Mouse (Mus musculus): ENCODE results near the gene Tln2.
"Not testable (repeated sequence)": the region's sequence is repeated elsewhere in the genome, so short reads cannot be mapped to it uniquely, and the experiment has no call there.

Tln2 gene

DNA sequence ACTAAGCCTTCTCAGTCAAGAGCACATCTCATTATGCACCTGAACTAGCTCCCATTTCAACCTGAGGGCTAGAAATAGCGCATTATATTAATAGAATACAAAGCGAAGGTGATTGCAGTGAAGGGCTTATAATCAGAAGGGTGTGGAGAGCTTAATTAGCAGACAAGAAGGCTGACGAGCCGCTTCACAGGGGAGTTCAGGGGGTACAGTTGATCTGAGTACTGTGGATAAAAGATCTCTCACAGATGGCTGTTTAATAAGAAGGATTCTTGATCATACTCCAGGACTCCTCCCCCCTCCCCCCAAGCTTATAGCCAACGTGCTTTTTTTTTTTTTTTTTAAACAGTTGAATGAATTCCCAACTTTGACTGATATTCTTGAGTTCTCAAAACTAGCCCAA lies 198.0 kb downstream of the Tln2 start:
- peak in 1 of 2 experiments; percentile 18 for DNase-seq (ENCODE audit: low spot score in 2 of 2)

DNA sequence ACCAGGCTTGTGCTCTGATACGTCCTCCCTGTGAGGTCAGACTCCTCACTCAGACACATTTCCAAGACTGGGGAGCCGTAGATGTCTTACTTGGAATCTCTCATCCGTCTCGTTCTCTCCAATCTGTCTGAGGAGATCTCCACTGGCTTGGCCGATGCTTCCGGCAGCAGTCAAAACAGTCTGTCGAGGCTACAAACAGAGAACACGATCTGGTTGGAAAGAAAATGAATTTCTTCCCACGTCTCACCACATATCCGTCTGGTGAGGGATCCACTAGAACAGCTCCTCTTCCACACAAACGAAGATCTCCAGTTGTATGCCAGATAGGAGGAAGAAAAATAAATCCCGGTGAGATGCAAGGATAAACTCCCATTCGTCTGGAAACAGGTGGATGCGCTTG lies 205.1 kb downstream of the Tln2 start:
- no peak for DNase-seq (ENCODE audit: low spot score in 2 of 2)

DNA sequence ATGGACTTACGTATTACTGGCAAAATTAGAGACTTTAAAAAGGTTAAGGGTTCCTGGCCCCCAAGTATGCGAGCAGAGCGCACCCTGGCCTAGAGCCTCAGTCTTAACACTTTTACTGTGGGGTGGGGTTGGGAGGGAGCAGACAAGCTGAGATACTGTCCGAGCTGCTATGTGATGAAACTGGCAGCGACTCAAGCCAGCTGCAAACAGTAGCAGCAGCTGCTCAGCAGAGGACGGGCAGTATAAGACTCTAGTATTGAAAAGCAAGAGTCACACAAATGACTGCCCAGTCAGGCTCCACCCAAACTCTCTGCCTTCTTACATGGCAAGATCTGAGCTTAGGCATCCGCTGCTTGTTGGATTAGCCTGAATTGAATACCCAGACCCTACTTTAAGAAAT lies 206.1 kb downstream of the Tln2 start:
- no peak for DNase-seq (ENCODE audit: low spot score in 2 of 2)

DNA sequence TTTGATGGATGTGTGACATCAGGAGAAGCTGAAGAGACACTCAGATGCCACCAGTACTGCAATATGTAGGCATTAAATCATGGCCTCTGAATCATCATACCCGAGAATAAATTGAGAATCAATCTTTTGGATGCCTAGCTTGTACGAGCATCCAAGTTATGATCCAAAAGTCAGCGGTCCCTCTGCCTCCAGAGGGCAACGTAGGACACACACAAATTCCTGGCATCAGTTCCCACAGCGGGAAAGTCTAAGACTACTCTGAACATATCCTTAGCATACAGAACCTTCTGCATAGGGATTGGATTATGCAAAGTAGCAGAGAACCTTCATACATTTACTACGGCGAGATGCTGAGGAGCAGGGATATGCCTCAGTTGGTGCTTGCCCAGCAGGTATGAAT lies 210.5 kb downstream of the Tln2 start:
- no peak for DNase-seq (ENCODE audit: low spot score in 2 of 2)

DNA sequence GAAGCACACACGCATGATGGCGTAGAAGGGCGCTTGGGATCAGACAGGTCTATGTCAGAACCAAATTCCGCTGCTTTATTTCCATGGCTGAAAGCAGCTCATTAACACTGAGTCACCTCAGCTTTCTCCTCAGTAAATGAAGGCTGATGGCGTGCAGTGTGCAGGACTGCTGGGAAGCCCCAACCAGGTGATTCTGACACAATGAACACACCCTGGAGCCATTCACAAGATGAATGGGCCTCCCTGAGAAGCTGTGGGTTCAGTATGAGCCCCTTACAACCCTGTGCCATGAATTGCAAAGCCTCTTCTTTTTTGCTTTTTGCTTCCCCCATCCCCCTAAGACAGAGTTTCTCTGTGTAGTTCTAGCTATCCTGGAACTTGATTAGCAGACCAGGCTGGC lies 212.3 kb downstream of the Tln2 start:
- DNase-seq (ENCODE audit: low spot score in 2 of 2) = no peak

DNA sequence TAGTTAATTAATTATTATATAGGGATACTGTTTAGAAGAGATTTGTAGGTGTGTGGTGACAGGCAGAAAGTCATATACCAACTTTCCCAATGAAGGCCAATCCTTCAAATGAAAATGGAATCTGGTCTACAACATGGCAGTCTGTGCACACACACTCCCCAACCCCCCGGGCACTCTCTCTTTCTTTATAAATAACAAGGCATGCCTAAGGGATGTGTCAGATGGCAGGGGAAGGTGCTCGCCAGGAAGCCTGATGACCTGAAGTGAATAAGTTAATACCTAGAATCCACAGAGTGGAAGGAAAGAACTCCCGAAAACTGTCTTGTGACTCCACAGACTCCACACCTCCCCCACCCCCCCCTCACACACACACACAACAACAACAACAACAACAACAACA lies 228.2 kb downstream of the Tln2 start:
- no peak for DNase-seq (ENCODE audit: low spot score in 2 of 2)

DNA sequence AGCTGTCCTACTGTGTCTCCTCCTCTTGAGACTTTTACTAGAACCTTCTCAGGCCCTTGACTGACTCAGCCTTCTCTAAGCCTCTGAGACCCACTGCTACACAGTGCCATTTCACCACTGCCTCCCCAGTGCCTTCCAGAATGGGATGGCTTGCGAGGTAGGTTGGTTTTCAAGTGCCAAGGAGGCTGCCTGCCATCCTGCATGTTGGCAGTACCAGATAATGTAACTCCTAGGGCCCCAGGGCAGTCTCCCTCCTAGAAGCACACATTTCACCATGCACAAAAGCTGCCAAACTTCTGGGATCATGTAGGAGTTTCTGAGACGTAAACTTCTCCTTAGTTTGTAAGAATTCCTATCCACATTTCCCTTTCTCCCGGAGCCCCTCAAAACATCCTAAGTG lies 231.1 kb downstream of the Tln2 start:
- no peak for DNase-seq (ENCODE audit: low spot score in 2 of 2)

DNA sequence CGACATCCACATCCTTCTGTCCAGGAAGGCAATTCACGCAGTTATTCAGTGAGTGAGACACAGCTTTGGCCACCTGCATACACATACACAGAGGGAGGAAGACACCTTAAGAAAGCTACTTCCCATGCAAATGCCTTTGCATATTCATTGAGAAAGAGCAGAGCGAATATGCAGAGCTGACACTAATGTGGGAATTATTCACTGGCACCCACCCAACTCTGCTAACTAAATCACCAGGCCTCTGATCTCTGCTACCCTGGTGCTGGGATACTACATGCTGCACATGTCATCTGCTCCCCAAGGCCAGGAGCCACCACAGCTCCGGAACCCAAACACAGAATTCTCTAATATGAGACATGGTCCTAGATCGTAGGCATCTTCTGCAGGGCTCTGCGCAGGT lies 237.6 kb downstream of the Tln2 start:
- no peak for DNase-seq (ENCODE audit: low spot score in 2 of 2)

DNA sequence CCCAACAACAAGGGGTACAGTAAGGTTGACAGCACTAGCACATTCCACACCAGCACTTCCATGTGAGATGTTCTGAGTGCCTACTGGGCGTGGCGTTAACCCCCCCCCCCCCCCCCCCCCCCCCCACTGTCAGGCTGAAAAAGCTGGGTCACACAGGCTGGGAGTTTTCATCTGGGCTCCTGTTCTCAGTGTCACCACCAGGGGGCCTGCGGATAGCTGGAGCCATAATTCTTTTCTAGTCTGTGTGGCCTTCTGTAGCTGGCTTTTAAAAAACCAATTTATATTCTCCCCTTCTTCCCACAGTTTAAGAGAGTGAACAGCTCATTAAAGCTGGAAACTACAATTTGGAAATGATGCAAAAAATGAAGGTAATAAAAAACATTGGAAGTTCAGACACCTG lies 244.1 kb downstream of the Tln2 start:
- DNase-seq (ENCODE audit: low spot score in 2 of 2) = peak in 1 of 2 experiments; percentile 48

DNA sequence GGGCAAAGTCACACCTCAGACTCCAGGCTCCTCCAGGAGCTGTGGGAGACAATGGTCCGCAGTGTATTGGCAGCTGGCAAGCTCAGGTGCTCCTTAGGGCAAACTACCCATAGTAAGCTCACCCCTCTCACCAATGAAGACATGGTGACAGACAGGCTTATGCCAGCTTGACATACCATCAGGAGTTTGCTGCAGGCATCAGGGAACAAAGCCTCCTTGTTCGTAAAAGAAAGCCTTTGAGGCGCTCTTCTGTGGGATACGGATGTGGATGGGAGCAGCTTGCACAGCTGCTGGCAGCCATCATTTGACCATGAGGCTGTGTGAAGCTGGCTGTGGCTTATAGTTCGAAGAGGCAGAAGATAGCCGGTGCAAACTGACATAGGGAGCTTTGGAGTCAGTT lies 254.5 kb downstream of the Tln2 start:
- no peak for DNase-seq (ENCODE audit: low spot score in 2 of 2)

DNA sequence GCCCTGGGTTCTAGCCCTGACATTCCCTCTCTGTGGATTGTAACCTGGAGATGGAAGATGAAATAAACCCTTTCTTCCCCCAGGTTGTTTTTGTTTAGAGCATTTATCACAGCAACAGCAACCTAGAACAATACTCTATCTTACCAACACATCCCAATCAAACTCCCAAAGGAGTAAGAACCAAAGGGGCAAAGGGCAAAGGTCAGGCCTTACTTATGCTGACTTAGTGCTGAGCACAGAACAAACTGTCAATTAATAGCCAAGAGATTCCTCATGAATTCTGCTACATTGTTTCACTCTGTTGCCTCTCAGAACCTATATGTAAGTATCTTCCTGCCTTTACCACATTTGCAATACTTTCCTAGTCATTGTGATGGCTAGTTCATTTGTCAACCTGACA lies 255.5 kb downstream of the Tln2 start:
- no peak for DNase-seq (ENCODE audit: low spot score in 2 of 2)

DNA sequence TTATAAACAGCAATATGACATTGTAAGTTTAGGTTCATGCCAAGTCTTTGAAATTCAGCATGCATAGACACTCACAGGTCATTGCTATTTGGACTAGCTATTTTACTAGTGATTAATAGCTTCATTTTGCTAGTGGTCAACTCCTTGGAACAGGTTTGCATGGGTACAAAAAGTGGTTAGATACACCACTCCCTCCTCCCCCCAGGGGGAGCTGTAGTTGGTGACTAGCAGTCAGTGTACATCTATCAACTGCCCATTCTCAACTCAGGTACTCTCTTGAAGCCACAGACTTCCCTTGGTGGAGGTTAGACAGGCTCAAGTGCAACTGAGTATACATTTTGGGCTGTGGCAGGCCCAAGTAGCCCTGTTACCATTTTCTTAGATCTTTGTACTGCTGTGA lies 256.5 kb downstream of the Tln2 start:
- no peak for DNase-seq (ENCODE audit: low spot score in 2 of 2)

DNA sequence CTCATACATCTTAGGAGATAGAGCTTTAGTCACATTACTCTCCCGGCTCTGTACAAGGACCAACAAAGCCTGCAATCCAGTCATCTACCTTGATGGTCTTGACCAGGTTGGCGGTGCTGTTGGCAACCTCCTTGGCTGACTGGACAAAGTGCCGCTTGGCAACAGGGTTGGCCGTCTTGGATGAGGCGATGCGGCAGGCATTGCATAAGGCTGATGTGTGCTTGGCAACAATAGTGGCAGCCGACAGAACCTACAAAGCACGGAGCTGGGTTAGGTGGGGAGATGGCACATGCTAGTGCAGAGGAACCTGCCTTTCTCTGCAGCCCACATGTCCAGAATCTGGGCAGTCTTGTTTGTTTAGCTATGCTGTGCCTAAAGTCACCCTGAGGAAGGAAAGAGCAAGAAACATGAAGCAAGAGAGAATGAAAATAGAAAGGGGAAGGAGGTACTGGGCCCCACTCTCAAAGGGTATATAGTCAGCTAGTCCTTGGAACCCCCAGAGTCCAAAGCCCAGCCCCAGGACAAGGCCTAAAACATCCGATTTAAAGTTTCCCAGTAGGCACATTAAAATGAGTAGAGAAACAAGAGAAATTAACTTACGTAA lies 257.0 kb downstream of the Tln2 start:
- DNase-seq (ENCODE audit: low spot score in 2 of 2) = peak in 1 of 2 experiments; percentile 22

DNA sequence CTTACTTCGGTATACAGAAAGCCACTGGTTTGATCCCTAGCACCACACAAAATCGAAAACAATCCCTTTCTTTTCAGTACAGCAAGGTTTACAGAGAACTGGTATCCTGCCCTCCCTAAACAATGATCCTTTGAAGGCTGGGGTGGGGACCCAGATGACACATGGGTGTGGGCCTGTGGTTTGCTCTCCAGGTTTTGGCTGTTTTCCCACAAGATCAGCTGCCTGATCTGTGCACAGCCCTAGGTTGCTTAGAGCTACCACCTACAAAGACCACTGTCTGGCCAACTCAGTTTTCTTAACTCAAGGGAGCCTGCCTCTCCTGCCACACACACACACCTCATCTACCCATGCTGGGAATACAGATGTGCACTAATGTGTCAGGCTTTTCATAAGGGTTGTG lies 257.9 kb downstream of the Tln2 start:
- no peak for DNase-seq (ENCODE audit: low spot score in 2 of 2)

DNA sequence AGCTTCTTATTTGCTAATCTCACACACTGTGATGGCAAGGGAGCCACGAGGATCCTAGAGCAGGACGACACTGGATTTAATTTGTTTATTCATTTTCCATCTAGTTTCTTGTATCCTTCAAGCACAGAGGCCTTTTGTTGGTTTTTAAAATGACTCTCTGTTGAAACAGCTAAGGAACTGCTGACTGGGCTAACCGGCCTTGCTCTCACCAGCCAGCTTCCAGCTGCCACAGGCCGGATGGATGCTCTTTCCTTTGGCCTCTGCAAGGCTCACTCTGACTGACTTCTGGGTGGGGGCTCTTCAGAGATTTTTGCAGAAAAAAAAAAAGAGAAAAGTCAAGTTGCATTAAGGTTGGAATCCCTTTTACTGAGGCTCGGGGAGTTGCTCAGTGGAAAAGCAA lies 258.7 kb downstream of the Tln2 start:
- no peak for DNase-seq (ENCODE audit: low spot score in 2 of 2)

DNA sequence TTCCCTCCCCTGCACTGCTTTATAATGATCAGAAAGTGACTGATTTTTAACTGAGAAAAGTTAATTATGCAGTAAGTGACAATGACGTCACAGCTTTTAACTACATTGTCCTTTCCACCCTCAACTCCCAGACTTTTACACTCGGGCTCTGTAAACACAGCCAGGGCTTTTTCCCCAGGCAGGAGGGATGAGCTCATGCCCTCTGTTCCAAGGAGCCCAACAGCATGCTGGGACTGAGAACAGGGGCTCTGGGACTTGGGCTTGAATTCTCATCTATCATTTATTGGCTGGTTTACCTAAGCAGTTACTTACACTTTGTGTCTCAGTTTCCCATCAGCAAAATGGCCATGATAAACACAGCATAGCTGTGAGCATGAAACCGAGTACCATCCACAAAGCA lies 259.2 kb downstream of the Tln2 start:
- DNase-seq (ENCODE audit: low spot score in 2 of 2) = no peak

DNA sequence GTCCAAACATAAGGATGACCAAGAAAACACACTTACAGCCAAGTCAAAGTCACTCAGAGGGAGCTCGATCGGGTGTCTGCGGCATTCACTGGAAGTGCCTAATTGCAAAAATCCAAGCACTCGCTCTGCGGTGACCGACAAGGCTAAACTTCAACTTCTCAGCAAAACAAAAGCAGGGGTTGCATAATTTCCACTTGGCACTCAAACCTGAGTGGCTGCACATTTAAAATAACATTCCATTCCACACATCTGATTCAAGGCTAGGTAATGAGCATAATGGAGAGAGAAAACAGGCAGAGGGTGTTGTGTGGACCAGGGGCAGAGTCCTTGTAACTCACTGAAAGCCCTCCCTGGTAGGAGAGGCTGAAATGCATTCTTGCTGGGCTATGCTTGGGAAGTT lies 260.3 kb downstream of the Tln2 start:
- DNase-seq (ENCODE audit: low spot score in 2 of 2) = no peak

DNA sequence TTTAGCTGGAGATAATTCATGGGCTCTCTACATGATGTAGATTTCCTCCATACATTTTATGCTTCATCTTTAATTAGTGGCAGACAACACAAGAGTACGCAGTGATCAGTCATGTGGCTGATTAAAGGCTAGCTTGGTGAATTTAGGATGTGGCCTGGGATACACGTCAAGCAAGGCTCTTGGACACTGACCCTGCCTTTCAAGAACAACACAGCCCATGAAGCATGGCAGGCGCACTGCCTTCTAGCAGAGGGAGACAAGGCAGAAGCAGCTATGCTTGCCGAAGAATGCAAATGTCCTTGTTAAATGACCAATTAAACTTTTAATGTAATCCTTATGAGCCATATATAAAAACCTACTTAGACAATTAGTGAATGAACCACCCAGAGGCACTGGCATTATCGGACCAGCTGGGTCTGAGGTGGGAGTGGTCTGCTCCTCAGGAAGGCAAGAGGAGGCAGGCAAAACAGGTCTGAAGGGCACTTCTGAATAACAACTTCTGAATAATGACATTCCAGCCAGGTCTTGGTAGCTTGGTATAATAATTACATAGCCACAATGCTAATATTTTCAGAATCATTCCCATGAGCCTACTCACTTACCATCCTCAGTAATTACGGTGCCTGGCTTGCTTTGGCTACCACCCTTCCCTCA lies 262.1 kb downstream of the Tln2 start:
- no peak for DNase-seq (ENCODE audit: low spot score in 2 of 2)

DNA sequence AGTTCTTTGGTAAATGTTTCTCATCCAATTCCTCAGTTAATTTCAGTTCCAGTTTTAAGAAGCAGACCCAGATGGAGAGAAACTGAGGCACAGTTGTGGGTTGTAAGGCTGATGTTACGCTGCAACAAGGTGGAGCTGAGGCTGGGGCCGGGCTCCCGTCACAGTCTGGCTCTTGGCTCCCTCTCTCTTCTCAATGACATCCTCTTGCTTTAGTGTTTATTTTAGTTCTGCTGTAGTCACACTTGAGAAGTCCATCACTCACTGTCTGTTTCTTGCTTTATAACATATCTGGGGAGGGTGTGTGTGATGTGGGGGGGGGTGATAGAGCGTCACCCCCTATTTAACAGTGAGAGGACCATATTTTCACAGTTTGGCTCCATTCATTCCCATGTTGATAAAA lies 272.0 kb downstream of the Tln2 start:
- DNase-seq (ENCODE audit: low spot score in 2 of 2) = no peak

DNA sequence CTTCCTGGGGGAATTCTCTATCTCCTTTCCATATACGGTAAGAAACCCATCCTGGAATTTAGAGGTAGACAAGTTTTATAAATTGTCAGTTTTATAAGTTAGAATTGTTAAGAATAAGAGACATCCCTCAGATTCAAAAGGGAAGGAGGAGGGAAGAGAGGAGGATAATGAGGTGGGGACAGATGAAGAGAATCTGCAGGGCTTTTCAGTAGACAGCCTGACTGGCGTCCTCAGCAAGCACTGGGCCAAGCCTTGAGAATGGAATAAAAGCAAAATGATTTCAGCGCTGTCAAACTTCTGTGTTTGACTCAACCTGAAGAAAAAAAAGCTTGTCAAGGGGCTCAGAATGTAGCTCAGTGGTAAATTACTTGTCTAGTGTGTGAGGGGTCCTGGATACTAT lies 272.7 kb downstream of the Tln2 start:
- no peak for DNase-seq (ENCODE audit: low spot score in 2 of 2)

DNA sequence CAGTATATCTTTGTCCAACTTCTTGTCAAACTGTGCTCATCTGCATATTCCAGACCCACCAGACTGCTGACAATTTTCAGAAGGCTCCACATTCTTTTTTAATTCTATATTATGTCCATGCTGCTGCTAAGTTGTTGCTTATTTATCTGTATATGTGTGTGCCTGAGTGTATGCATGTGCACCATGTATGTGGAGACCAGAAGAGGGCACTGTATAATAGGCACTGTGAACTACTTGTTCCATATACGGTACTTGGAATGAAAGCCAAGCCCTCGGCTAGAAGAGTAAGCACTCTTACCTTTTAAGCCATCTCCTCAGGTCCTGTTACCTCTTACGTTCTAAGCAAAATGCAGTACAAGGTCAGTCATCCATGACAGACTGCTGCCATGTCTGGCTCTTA lies 274.0 kb downstream of the Tln2 start:
- DNase-seq (ENCODE audit: low spot score in 2 of 2) = no peak

DNA sequence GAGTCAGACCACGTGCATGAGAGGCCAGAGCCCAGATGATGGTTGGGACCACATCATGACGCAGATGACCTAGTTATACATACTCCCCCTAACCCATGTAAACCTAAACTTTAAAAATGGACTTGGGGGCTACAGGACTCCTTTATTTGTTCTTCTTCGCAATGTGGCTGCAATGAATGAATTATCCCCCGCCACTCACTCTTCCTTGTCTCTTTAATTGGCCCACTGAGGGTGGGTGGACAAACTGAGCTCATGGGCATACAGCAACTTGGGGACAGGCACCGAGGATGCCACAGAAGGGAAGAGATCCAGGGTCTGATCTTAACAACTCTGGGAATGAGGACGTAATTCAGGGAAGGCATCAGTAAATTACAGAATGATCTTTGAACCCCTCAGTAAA lies 277.7 kb downstream of the Tln2 start:
- DNase-seq (ENCODE audit: low spot score in 2 of 2) = no peak

DNA sequence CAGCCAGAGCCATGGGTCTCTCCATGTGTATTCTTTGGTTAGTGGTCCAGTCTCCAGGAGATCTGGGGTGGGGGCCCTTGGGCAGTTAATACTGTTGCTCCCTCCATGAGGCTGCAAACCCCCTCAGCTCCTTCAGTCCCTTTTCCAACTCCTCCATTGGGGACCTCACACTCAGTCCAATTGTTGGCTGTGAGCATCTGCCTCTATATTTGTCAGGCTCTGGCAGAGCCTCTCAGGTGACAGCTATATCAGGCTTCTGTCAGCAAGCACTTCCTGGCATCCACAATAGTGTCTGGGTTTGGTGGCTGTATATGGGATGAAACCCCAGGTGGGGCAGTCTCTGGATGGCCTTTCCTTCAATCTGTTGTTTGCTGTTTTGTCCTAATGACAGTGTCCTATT lies 279.2 kb downstream of the Tln2 start:
- DNase-seq (ENCODE audit: low spot score in 2 of 2) = not testable (repeated sequence)

DNA sequence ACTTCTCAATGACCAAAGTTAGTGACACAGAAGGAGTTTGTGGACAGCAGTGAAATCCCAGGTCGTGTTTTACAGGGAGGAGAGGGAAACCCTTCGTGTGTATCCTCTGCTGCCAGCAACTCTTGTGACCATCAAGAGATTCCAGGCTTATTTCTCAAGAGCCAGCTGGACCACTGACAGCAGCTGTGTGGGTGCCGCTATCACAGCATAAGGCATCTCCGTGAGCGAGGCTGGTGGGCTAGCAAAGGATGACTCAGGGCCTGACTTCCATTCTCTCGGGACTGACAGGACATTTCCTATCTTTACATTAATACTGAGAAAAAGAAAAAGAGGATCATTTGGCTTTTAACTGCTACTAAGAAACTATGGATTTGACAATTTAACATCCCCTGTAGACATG lies 283.1 kb downstream of the Tln2 start:
- peak in 1 of 2 experiments; percentile 61 for DNase-seq (ENCODE audit: low spot score in 2 of 2)
